Mouse (Mus musculus): ENCODE results near the gene Dzank1. TPM values are rescaled to one million over a fixed set of nuclear protein-coding genes. Genes with fewer than 3 reads are reported as not detected.

Gene Dzank1
- polyA plus RNA-seq (2014; fragmentation: Nextera tagmentation; extraction: Ambion mirVana): 2.7 and 3.4 TPM in 2 replicates

DNA sequence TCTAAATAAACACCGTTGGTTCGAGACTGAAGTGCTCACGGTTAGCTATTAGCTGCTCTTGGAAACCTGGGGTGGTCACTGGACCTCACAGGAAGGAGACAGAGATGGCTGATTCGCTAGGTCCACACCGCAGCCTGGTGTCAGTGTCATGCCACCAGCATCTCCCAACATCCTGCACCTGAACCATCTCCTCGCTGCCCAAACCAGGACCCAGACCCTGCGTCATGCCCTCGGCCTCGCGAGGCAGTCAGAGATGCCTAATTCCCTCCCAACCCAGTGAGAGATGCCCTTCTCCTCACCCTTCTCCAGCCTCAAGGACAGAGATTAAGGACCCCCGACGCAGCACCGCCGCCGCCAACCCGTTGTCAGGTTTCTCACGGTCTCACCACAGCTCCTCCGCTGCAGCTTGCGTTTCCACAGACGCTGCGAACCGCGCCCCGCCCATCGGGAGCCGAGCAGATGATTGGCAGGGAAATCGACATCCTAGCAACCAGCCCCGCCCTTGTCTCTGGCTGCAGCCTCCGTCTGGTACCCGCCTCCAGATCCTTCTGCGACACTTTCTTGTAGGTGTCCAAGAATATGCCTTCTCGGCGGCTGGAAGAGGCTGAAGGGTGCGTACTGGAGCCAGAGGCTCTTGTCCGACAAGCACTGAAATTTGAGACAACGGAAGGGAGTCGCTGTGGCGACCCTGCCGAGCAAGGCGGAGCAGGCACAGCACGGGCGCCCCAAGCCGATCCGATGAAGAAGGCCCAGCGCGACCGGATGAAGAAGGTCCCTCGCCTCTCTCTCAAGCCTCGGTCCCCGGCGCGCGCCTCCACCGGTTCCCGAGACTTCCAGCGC, at the start of gene Dzank1, which contains the start of gene Polr3f:
TSS of gene Dzank1 (minus strand) at position 434 of the 840 bp plus-strand sequence.
TSS of gene Polr3f (plus strand) at position 738 of the 840 bp plus-strand sequence.
- Histone ChIP-seq H3K4me2 (replicated peaks; ENCODE audit: low read depth, low read length) (peak within 1 kb of the TSS; percentile 75), H3K4me1 (replicated peaks; ENCODE audit: control insufficient read depth, insufficient read depth, low read length) (no peaks in the 10 kb centered on the region), H3K4me3 (ENCODE audit: low read depth, low read length) (peak within 1 kb of the TSS; percentile 95), H3K27ac (ENCODE audit: low read depth, low read length) (peak within 1 kb of the TSS; percentile 91), H3K9ac (ENCODE audit: low read depth, low read length) (peak within 1 kb of the TSS; percentile 83), H3K36me3 (ENCODE audit: control insufficient read depth, insufficient read depth, low read length) (0 out of 2 replicates have a peak, but pooled peaks cover 2% of the 10 kb centered on the region), H3K9me3 (ENCODE audit: control insufficient read depth, low read length) (no peaks in the 10 kb centered on the region), H3K27me3 (ENCODE audit: control insufficient read depth, insufficient read depth, low read length) (no peaks in the 10 kb centered on the region)
- WGBS: 1% methylated on average over 56 of the region's 56 CpGs
- ATAC-seq (ENCODE audit: low FRiP score) (peak; percentile 98), DNase-seq (ENCODE audit: low spot score) (peak; percentile 97)

DNA sequence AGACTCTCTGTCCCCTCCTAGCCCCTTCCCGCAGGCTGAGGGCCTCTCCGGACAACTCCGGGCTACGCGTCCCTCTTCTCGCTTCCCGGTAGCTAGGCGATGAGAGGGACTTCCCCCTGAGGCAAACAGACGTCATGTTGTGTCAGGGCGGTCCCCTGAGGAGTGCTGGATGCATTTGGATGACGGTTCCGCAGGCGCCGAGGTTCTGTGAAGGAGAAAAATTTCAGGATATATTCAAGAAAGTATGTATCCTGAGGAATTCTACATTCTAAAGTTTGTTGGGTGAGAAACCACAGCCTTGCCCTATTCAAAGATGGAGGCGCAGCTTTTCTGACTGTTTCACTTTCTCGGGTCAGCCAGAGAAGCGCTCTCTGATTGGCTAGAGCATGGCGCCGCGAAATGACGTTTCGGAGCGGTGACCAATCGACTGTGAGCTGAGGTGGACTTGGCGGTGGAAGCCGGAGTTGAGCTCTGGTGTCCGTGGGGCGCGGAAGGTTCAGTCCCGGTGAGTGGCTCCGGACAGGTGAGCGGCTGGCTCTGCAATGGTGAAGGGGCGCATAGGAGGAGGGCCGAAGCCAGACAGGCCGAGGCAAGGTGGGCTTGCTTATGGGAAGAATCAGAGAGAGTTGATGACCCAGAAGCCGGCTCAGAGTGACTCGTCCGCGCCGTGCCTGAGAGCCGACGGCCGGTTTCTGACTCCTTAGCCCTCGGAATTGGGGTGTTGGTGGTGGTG, 28.8 kb upstream of the Dzank1 start, which contains the start of gene Sec23b:
TSS of gene Sec23b (plus strand) at position 410 of the 733 bp plus-strand sequence.
- Histone ChIP-seq H3K27me3 (ENCODE audit: control insufficient read depth, insufficient read depth, low read length) (no peaks in the 10 kb centered on the region), H3K9me3 (ENCODE audit: control insufficient read depth, low read length) (no peaks in the 10 kb centered on the region), H3K4me1 (replicated peaks; ENCODE audit: control insufficient read depth, insufficient read depth, low read length) (no peaks in the 10 kb centered on the region), H3K4me2 (replicated peaks; ENCODE audit: low read depth, low read length) (peak within 1 kb of the TSS; percentile 55), H3K36me3 (ENCODE audit: control insufficient read depth, insufficient read depth, low read length) (no peaks in the 10 kb centered on the region), H3K9ac (ENCODE audit: low read depth, low read length) (peak within 1 kb of the TSS; percentile 65), H3K4me3 (ENCODE audit: low read depth, low read length) (peak within 1 kb of the TSS; percentile 52), H3K27ac (ENCODE audit: low read depth, low read length) (peak within 1 kb of the TSS; percentile 70)
- under 1% methylated on average over 44 of the region's 44 CpGs for WGBS
- peak; percentile 99 for ATAC-seq (ENCODE audit: low FRiP score)
- peak; percentile 95 for DNase-seq (ENCODE audit: low spot score)

DNA sequence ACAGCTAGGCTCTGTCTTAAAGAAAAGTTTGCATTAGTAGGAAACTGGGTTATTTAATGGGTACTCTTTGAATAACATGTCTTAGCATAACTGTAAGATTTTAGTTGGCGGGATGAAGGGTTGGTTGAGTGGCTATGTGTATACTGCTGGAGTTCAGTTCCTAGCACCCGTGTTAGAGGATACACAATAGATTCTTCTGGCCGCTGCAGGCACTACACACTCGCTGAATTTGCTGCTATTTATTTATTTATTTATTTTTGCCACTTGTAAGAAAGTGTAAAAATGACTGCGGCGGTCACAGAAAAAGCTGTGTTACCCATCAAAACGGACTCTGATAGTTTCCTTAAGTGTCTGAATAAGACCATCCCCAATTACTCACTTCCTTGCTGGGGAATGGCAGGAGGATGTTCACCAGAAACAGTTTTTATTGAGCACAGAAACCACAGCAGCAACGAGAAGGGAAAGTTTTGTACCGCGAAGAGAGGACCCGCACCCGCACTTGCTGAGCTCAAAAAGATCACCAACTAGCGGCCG, 28.1 kb upstream of the Dzank1 start:
- Histone ChIP-seq H3K4me2 (replicated peaks; ENCODE audit: low read depth, low read length) (peak overlapping the region; percentile 44), H3K27me3 (ENCODE audit: control insufficient read depth, insufficient read depth, low read length) (no peaks in the 10 kb centered on the region), H3K9me3 (ENCODE audit: control insufficient read depth, low read length) (no peaks in the 10 kb centered on the region), H3K27ac (ENCODE audit: low read depth, low read length) (peak overlapping the region; percentile 70), H3K4me1 (replicated peaks; ENCODE audit: control insufficient read depth, insufficient read depth, low read length) (no peaks in the 10 kb centered on the region), H3K4me3 (ENCODE audit: low read depth, low read length) (peak overlapping the region; percentile 52), H3K36me3 (ENCODE audit: control insufficient read depth, insufficient read depth, low read length) (no peaks in the 10 kb centered on the region), H3K9ac (ENCODE audit: low read depth, low read length) (peak overlapping the region; percentile 65)
- DNase-seq (ENCODE audit: low spot score): no peak
- no peak; the same call in 1 of the 2 replicates for ATAC-seq (ENCODE audit: low FRiP score)
- 4% methylated on average over 14 of the region's 14 CpGs for WGBS

DNA sequence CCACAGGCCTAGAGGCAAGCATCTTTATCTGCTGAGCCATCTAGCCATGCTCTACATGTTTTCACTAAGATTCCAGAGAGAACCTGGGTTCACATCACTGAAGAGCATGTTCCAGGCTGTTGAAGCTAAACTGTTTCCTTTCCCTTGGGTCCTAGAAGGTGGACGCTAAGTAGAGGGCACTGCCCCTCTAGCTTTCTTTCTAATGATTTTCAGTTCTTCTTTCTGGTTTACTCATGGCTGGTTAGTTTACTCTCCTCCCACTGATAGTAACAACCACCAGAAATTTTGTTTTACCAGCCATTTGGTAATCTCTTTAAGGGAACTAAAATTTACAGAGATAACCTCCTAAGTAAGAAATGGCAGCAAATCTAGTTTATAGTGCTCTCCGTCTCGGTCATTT, 26.7 kb upstream of the Dzank1 start:
- Histone ChIP-seq H3K9ac (ENCODE audit: low read depth, low read length) (no peak overlapping the region), H3K4me2 (replicated peaks; ENCODE audit: low read depth, low read length) (no peak overlapping the region), H3K4me3 (ENCODE audit: low read depth, low read length) (no peak overlapping the region), H3K27ac (ENCODE audit: low read depth, low read length) (no peak overlapping the region), H3K9me3 (ENCODE audit: control insufficient read depth, low read length) (no peaks in the 10 kb centered on the region), H3K36me3 (ENCODE audit: control insufficient read depth, insufficient read depth, low read length) (no peaks in the 10 kb centered on the region), H3K27me3 (ENCODE audit: control insufficient read depth, insufficient read depth, low read length) (no peaks in the 10 kb centered on the region), H3K4me1 (replicated peaks; ENCODE audit: control insufficient read depth, insufficient read depth, low read length) (no peaks in the 10 kb centered on the region)
- WGBS: 88% methylated on average over 3 of the region's 3 CpGs
- DNase-seq (ENCODE audit: low spot score) (no peak), ATAC-seq (ENCODE audit: low FRiP score) (no peak)

DNA sequence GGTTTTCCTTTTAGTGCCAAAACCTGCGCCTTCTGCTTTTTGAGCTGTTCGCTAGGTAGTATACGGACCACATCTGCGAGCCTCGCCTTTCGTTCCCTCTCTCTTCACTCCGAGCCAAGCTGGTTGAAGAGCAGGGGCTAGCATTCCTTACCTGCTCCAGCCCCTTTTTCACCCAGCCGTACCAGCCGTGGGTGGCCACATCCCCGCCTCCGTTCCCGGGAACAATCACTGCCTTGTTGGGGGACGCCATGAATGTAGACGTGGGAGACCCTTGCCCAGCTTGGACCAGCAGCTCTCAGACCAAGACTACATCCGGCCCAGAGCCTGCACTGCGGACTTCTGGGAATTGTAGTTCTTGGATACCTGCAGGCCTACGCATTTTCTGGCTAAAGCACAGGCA, 23.3 kb upstream of the Dzank1 start, which contains the start of gene Rbbp9:
TSS of gene Rbbp9 (minus strand) at position 341 of the 400 bp plus-strand sequence.
- peak within 1 kb of the TSS; percentile 43; the same call in 1 of the 2 replicates for H3K27ac ChIP-seq (ENCODE audit: low read depth, low read length)

DNA sequence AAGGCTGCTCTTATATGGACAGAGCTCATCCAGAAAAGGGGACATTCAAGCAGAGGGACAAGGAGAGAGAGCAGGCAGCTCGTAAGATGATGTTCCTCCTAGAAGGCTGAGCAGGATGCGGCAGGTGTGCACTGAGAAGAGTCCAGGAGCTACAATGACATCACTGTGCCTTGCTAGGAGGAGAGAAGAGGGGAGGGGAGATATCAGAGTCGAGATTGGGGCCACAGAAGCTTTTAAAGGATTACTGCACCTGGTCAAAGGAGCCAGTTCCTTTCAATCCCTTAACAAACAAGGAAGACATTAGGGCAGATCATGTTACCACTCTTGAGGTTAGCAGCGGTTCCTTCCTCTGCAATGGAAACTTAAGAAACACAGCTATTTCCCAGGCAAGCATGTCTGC, 20.3 kb upstream of the Dzank1 start:
- WGBS: 80% methylated on average over 4 of the region's 4 CpGs
- Histone ChIP-seq H3K36me3 (ENCODE audit: control insufficient read depth, insufficient read depth, low read length) (peaks cover 3% of the 10 kb centered on the region; the same call in 1 of the 2 replicates), H3K9me3 (ENCODE audit: control insufficient read depth, low read length) (no peaks in the 10 kb centered on the region)

More for the DNA sequence above, 23.3 kb upstream of the Dzank1 start, which contains the start of gene Rbbp9:
- ATAC-seq (ENCODE audit: low FRiP score) (peak; percentile 99), DNase-seq (ENCODE audit: low spot score) (peak; percentile 83)
- Histone ChIP-seq H3K4me3 (ENCODE audit: low read depth, low read length) (peak within 1 kb of the TSS; percentile 54), H3K4me1 (replicated peaks; ENCODE audit: control insufficient read depth, insufficient read depth, low read length) (no peaks in the 10 kb centered on the region), H3K9me3 (ENCODE audit: control insufficient read depth, low read length) (no peaks in the 10 kb centered on the region), H3K27me3 (ENCODE audit: control insufficient read depth, insufficient read depth, low read length) (no peaks in the 10 kb centered on the region), H3K9ac (ENCODE audit: low read depth, low read length) (peak within 1 kb of the TSS; percentile 72), H3K36me3 (ENCODE audit: control insufficient read depth, insufficient read depth, low read length) (no peaks in the 10 kb centered on the region), H3K4me2 (replicated peaks; ENCODE audit: low read depth, low read length) (peak within 1 kb of the TSS; percentile 40)
- WGBS: under 1% methylated on average over 17 of the region's 17 CpGs

DNA sequence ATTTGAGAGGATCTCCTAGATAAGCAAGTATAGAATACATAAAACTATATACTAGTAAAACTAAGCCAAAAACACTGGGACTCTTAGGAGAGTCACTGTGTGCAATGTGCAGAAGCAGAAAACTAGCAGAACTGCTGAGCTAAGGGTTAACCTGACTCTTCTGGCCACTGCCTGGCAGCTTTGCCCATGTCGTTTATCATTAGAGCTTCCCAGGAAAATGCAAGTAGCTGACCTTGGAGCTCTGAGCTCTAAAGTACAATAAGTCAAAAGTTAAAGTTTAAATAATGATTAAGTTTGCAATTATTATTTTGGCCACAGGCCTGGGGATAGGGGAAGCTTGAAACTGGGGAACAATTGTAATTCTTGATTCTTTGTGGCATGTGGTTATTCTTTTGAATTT, 18.3 kb upstream of the Dzank1 start:
- WGBS: 73% methylated on average over 1 of the region's 1 CpGs
- H3K27ac ChIP-seq (ENCODE audit: low read depth, low read length): no peak overlapping the region
- H3K36me3 ChIP-seq (ENCODE audit: control insufficient read depth, insufficient read depth, low read length): peaks cover 3% of the 10 kb centered on the region; the same call in 1 of the 2 replicates
- no peak overlapping the region for H3K4me3 ChIP-seq (ENCODE audit: low read depth, low read length)
- H3K9ac ChIP-seq (ENCODE audit: low read depth, low read length): no peak overlapping the region
- H3K4me2 ChIP-seq (replicated peaks; ENCODE audit: low read depth, low read length): no peak overlapping the region
- no peaks in the 10 kb centered on the region for H3K9me3 ChIP-seq (ENCODE audit: control insufficient read depth, low read length)
- no peaks in the 10 kb centered on the region for H3K4me1 ChIP-seq (replicated peaks; ENCODE audit: control insufficient read depth, insufficient read depth, low read length)
- DNase-seq (ENCODE audit: low spot score) (no peak), ATAC-seq (ENCODE audit: low FRiP score) (no peak)
- no peaks in the 10 kb centered on the region for H3K27me3 ChIP-seq (ENCODE audit: control insufficient read depth, insufficient read depth, low read length)

More for the DNA sequence above, 20.3 kb upstream of the Dzank1 start:
- Histone ChIP-seq H3K27me3 (ENCODE audit: control insufficient read depth, insufficient read depth, low read length) (no peaks in the 10 kb centered on the region), H3K4me2 (replicated peaks; ENCODE audit: low read depth, low read length) (no peak overlapping the region), H3K9ac (ENCODE audit: low read depth, low read length) (no peak overlapping the region), H3K4me3 (ENCODE audit: low read depth, low read length) (no peak overlapping the region), H3K27ac (ENCODE audit: low read depth, low read length) (no peak overlapping the region), H3K4me1 (replicated peaks; ENCODE audit: control insufficient read depth, insufficient read depth, low read length) (no peaks in the 10 kb centered on the region)
- ATAC-seq (ENCODE audit: low FRiP score) (no peak), DNase-seq (ENCODE audit: low spot score) (no peak)

DNA sequence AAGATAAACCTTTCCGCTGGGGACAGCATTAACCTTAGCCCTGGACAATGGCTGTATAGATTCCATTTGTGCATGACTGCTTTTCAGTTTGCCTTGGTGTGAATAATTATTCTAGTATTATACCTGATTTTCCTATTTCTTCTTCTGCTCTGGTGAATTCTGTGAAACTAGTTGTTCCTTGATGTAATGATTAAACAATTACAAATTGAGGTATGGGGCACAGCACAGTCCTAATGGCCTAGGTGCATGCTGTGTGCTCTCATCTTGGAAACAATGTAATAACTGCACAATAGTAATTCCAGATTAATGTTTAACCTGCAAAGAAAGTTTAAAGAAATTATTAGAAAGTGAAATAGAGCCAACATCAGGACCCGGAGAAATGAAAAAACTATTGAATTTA, 17.8 kb upstream of the Dzank1 start:
- no peak overlapping the region for H3K9ac ChIP-seq (ENCODE audit: low read depth, low read length)
- no peaks in the 10 kb centered on the region for H3K9me3 ChIP-seq (ENCODE audit: control insufficient read depth, low read length)
- H3K4me2 ChIP-seq (replicated peaks; ENCODE audit: low read depth, low read length): no peak overlapping the region
- DNase-seq (ENCODE audit: low spot score) (no peak), ATAC-seq (ENCODE audit: low FRiP score) (no peak)
- no peaks in the 10 kb centered on the region for H3K27me3 ChIP-seq (ENCODE audit: control insufficient read depth, insufficient read depth, low read length)
- H3K36me3 ChIP-seq (ENCODE audit: control insufficient read depth, insufficient read depth, low read length): peaks cover 5% of the 10 kb centered on the region; the same call in 1 of the 2 replicates
- H3K4me1 ChIP-seq (replicated peaks; ENCODE audit: control insufficient read depth, insufficient read depth, low read length): no peaks in the 10 kb centered on the region
- H3K4me3 ChIP-seq (ENCODE audit: low read depth, low read length): no peak overlapping the region
- H3K27ac ChIP-seq (ENCODE audit: low read depth, low read length): no peak overlapping the region
- WGBS: 95% methylated on average over 2 of the region's 2 CpGs
